Mouse (Mus musculus): ENCODE results near the gene Rhov.

- TF ChIP-seq JUND (conservative IDR thresholded peaks at IDR 0.05; ENCODE audit: low read depth, low read length) (no peak), EP300 (IDR thresholded peaks at IDR 0.05; ENCODE audit: low read length) (peak; percentile 58), NRF1 (IDR thresholded peaks at IDR 0.05; ENCODE audit: low read depth, low read length) (no peak), CTCF (conservative IDR thresholded peaks at IDR 0.05 in 1 of 2, IDR thresholded peaks at IDR 0.05 in 1 of 2; ENCODE audit: low read depth in 2 of 2, low read length in 2 of 2) (no peak), USF2 (conservative IDR thresholded peaks at IDR 0.05; ENCODE audit: low read depth, low read length) (no peak), ZNF384 (IDR thresholded peaks at IDR 0.05; ENCODE audit: low read depth, low read length) (no peak), POLR2A (IDR thresholded peaks at IDR 0.05; ENCODE audit: low read depth, low read length) (no peak), ELF1 (IDR thresholded peaks at IDR 0.05; ENCODE audit: low read depth, low read length) (no peak)
Observed at GRCm38 (mm10) chr2:119313780-119314479, 42.9 kb upstream of the Rhov start.
